Mouse (Mus musculus) E14TG2a.4 (cell line): Measurements from ENCODE around the gene Prkn.

Source experiments
- CTCF ChIP-seq: conservative IDR thresholded peaks from 2 replicates; pipeline ENCODE4 v1.5.1; 2014; ENCODE audit warnings: low read length
- NANOG ChIP-seq: IDR thresholded peaks from 2 replicates; pipeline ENCODE4 v1.6.1; 2014; ENCODE audit warnings: borderline replicate concordance, low read length, mixed read lengths
- POU5F1 ChIP-seq: IDR thresholded peaks from 2 replicates; pipeline ENCODE4 v1.6.1; 2014; ENCODE audit warnings: low read length, borderline replicate concordance

DNA sequence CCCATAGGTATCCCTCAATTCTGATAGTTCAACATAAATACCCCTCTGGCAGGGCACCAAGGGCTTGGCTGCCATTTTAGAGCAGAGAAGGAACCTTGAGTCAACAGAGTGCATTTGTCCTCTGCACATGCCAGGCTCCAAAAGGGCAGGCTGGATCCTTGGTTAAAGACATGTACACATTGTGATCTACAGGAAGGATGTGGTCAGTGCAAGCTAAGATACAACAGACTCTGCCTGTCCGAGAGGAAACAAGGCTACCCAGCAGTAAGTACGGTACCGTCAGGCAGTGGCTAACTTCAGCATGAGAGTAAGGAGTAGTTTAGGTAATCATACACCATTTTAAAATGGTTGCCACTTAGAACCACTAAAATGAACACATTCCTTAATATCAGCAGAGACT is 884.0 kb downstream of the Prkn start:
- TF ChIP-seq CTCF (no peak), POU5F1 (no peak), NANOG (no peak)
